Mouse (Mus musculus): ENCODE data around the gene Card6. TPM values are rescaled to one million over a fixed set of nuclear protein-coding genes. Genes with fewer than 3 reads are reported as not detected.
A peak's percentile ranks its signal among the peaks of the same experiment; 100 is the strongest.

Gene Card6
- total RNA-seq, 2 experiments from 2014 or later = 0.52 to 1.2 TPM

DNA sequence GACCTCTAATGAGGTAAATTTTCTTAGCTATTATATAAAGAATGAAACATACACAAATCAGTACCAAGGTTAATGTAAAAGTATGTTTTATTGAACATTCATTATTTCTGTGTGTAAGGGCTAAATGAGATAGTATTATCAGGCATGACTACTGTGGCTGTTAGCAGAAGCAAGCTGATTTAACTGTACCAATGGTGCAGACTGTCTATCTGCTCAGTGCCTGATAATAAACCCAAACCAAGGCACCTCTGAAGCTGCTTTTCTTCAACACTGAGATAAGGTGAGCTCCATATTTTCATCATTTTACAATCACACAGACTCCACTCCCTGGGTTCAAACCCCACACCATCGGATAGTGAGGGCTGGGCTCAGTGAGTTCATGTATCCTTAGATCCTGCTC lies 11.0 kb downstream of the Card6 start:
- ATAC-seq (replicated peaks; ENCODE audit: low FRiP score, low TSS enrichment, poor library complexity, severe bottlenecking) = peak; percentile 94

DNA sequence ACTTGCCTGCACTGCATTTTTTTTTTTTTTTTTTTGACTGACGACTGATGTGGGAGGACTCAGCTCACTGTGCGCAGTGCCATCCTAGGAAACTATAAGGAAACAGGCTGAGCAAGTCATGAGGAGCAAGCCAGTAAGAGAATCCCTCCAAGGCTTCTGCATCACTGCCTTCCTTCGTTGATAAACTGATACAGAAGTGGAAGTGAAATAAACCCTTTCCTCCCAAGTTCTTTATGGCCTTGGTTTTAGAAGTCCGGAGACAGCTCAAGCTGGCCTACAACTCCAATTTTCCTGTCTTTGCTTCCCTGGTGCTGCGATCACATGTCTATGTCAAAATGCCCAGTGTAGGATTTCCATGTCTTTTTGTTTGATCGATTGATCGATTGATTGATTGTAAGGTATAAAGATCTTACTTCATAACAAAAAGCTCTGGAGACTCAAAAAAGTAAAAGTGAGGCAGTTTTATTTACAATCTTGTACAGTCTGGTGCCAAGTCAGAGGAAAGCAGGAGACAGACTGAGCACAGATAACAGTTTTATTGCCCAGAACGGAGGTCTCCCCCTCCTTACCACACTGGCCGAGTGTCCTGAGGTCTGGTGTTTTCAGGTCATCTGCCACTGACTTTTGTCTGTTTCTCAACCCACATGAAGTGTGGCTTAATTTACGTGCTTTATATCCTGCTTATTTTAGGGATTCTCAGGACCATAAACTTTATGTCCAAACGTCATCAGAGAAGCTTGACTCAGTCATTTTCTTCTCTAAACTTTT lies 12.6 kb downstream of the Card6 start:
- no peak for ATAC-seq (replicated peaks; ENCODE audit: low FRiP score, low TSS enrichment, poor library complexity, severe bottlenecking)

DNA sequence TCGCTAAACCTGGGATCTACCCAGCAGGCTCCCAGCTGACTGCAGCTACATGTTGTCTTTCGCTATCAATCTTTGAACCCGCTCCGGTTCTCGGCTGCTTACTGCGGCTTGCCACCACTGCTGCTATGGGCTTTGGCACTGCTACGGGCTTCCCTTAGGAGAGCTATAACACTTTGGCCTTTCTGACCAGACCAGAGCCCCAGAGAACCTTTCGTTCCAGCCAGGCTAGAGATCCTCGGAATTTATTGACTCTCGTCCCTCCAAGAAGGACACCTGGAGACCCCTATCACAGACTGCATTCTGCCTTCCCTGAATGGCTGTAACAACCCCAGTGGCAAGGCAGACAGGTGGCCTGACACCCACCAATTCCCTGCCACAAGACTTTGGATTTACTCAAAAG lies 18.2 kb downstream of the Card6 start:
- no peak for ATAC-seq (replicated peaks; ENCODE audit: low FRiP score, low TSS enrichment, poor library complexity, severe bottlenecking)

DNA sequence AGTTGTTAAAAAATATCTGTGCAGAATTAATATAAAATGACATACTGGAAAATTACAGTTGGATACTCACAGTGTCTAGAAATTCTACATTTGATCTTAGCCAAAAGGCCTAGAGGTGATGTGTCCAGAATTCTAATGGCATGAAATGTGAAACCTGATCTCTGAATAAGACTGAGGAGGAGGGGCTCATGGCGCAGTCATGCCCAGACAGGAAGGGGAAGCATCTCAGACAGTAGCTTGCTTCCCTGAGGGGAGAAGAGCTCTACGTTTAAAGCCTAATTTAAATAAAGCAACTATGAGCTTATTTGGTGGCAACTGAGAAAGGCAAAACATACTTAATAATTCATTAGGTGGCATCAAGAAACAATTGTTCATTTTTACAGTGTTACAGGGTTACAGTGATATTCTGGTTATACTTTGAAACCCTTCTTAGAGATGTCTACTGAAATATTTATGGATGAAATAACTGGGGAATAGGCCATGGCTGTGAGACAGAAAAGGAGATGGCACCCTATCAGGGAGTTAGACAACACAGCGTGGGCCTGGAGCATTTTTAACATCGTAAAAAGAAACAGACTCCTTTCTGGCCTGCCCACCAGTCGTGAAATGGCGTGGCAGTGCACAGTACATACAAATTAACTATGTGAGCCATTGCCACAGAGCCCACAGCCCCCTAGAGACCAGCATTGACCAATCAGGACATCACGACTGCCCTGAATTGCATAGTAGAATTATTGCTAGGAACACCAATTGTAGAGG lies 19.3 kb downstream of the Card6 start:
- ATAC-seq (replicated peaks; ENCODE audit: low FRiP score, low TSS enrichment, poor library complexity, severe bottlenecking) = no peak

DNA sequence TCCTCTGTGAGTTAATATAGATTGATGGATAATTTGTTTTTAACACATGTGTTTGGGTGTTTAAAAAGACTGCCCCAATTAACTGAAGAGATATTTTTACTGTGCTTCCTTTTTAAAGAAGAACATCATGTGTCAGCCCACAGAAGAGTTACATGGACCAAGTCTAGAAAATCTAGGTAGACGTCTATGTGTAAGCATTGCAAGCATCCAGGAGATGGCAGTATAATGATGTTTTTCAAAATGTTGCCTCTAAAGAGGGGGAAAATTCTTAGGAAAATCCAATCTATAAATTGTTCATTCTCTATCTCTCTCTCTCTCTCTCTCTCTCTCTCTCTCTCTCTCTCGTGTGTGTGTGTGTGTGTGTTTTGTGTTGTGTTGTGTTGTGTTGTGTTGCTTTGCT lies 22.2 kb downstream of the Card6 start:
- ATAC-seq (replicated peaks; ENCODE audit: low FRiP score, low TSS enrichment, poor library complexity, severe bottlenecking) = 0 out of 2 replicates have a peak, but pooled peaks have one; percentile 59

DNA sequence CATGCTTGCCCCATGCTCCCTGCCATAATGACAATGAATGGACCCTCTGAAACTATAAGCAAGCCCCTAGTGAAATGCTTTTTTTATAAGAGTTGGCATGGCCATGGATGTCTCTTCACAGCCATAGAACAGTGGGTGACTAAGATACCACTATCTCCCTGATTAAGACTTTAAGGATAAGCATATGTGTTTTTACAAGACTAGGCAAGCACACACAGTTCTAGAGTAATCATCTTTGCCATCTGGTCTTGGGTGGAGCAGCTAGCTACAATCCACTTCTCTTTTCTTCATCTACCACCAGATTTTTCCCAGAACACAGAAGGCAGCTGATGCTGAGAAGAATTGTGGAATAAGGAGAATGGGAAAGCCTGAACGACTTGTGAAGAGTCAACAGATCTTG lies 27.1 kb downstream of the Card6 start:
- peak; percentile 73 for ATAC-seq (replicated peaks; ENCODE audit: low FRiP score, low TSS enrichment, poor library complexity, severe bottlenecking)

DNA sequence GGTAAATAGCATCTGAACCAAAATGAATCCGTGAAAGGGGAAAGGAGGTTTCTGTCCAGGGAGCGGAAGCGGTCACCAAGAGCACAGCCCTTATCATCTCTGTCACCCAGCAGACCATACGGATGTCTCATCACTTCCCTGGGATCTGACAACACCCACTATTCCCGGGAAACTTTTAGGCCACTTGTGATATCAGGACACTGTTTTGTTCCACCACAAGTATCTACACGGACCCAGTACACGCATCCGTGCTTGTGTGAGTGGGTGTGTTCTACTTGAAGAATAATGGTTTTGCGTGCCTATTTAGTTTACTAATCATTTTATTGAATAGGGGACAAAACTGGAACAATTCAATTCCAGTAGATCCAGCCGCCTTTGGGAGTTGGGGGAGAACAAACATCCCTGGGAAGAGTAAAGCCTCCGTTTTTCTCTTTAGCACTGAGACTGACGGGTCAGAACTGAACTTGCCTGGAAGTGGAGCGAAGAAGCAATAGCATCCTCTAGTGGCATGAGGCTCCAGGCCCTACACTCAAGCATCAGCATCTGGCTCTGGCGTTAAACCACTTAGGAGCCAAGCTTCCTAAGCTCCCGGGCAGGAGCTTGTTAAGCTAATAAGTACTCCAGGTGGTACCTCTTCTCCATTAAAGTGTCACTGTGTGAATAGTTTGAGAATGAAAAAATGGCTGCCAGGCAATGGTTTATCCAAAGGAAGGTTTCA lies 39.4 kb downstream of the Card6 start:
- ATAC-seq (replicated peaks; ENCODE audit: low FRiP score, low TSS enrichment, poor library complexity, severe bottlenecking) = 0 out of 2 replicates have a peak, but pooled peaks have one; percentile 52

DNA sequence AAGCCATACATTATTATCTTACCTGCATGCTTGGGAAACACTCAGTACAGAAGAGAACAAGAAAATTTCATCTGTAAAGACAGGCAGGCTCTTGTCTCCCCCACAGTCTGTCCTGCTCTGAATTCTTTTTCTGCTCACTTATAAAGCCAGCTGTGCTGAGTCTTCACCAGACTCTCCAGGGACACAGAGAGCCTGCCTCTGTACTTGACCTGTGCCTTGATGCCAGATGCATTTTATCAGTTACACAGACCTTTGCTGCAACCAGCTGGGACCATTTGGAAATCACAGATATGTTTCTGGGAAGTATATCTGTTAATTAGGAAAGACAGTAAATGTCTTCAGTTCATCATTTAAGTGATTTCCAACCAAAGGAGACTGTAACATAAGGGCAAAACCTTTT lies 44.7 kb downstream of the Card6 start, which contains the start of gene C7:
Gene C7 (minus strand): TSS at position 106 of the 400 bp plus-strand sequence.
- ATAC-seq (replicated peaks; ENCODE audit: low FRiP score, low TSS enrichment, poor library complexity, severe bottlenecking) = no peak

Other genes starting within 250 kb of the Card6 start
- not detected in 2 replicates for gene Mroh2b, start 209.8 kb downstream of the Card6 start, total RNA-seq (2014; fragmentation: Nextera tagmentation)
- gene Mroh2b, start 209.8 kb downstream of the Card6 start, total RNA-seq (2017) = not detected in 2 replicates
- gene C7, start 44.8 kb downstream of the Card6 start, total RNA-seq (2014; fragmentation: Nextera tagmentation) = not detected in 2 replicates
- not detected in 2 replicates for gene C7, start 44.8 kb downstream of the Card6 start, total RNA-seq (2017)
- gene Rpl37, start 8.1 kb upstream of the Card6 start, total RNA-seq (2014; fragmentation: Nextera tagmentation) = 2,794 and 2,966 TPM in 2 replicates
- 2,588 and 3,250 TPM in 2 replicates for gene Rpl37, start 8.1 kb upstream of the Card6 start, total RNA-seq (2017)
- 55.5 and 56.0 TPM in 2 replicates for gene Prkaa1, start 35.3 kb upstream of the Card6 start, total RNA-seq (2014; fragmentation: Nextera tagmentation)
- 59.3 and 69.1 TPM in 2 replicates for gene Prkaa1, start 35.3 kb upstream of the Card6 start, total RNA-seq (2017)
- 12.6 and 21.2 TPM in 2 replicates for gene Ttc33, start 77.0 kb upstream of the Card6 start, total RNA-seq (2014; fragmentation: Nextera tagmentation)
- gene Ttc33, start 77.0 kb upstream of the Card6 start, total RNA-seq (2017) = 35.6 and 36.8 TPM in 2 replicates
- 7.3 and 9.9 TPM in 2 replicates for gene Ptger4, start 135.6 kb upstream of the Card6 start, total RNA-seq (2014; fragmentation: Nextera tagmentation)
- 5.1 and 5.9 TPM in 2 replicates for gene Ptger4, start 135.6 kb upstream of the Card6 start, total RNA-seq (2017)